Mouse (Mus musculus) heart, adult 2 months (tissue): ENCODE data around the gene Msi1. TPM values are rescaled to one million over a fixed set of nuclear protein-coding genes. Genes with fewer than 3 reads are reported as not detected.
A peak's percentile ranks its signal among the peaks of the same experiment; 100 is the strongest.

Source experiments
- DNase-seq, 2 experiments: peaks; one replicate each; pipeline ENCODE4 v3.0.0; 2021
- H3K27ac ChIP-seq: fragments of 200-600 bp; 2 replicates; pipeline ENCODE4 v1.8.1; 2022
- H3K27me3 ChIP-seq: fragments of 200-500 bp; 2 replicates; pipeline ENCODE4 v1.6.1; 2012; ENCODE audit warnings: mild to moderate bottlenecking, low read length, inconsistent platforms, mixed read lengths; ENCODE audit not compliant: control insufficient read depth, insufficient read depth
- H3K36me3 ChIP-seq: fragments of 200-500 bp; 2 replicates; pipeline ENCODE4 v1.6.1; 2012; ENCODE audit warnings: low read length, inconsistent platforms; ENCODE audit not compliant: control insufficient read depth, insufficient read depth
- H3K4me1 ChIP-seq: fragments of 200-500 bp; 2 replicates; pipeline ENCODE4 v1.6.1; 2011; ENCODE audit warnings: low read length; ENCODE audit not compliant: control insufficient read depth, insufficient read depth
- H3K4me3 ChIP-seq: fragments of 200-600 bp; 2 replicates; pipeline ENCODE4 v1.8.1; 2022
- H3K79me2 ChIP-seq: fragments of 200-500 bp; replicated peaks from 2 replicates; pipeline ENCODE4 v1.6.1; 2012; ENCODE audit warnings: mild to moderate bottlenecking, inconsistent platforms, low read length, moderate library complexity, mixed read lengths; ENCODE audit not compliant: control insufficient read depth, insufficient read depth
- H3K9ac ChIP-seq: fragments of 200-500 bp; 2 replicates; pipeline ENCODE4 v1.6.1; 2012; ENCODE audit warnings: low read depth, mild to moderate bottlenecking, control low read depth, inconsistent platforms, low read length, mixed read lengths
- CTCF ChIP-seq: fragments of 200-600 bp; IDR thresholded peaks from 2 replicates; pipeline ENCODE4 v1.8.1; 2022; ENCODE audit warnings: antibody characterized with exemption, mild to moderate bottlenecking, moderate library complexity
- EP300 ChIP-seq: fragments of 200-500 bp; IDR thresholded peaks from 2 replicates; pipeline ENCODE4 v1.6.1; 2011; ENCODE audit warnings: low read depth, low read length, control low read depth; ENCODE audit not compliant: insufficient read depth
- POLR2A ChIP-seq: fragments of 200-500 bp; IDR thresholded peaks from 2 replicates; pipeline ENCODE4 v1.6.1; 2011; ENCODE audit warnings: mild to moderate bottlenecking, low read depth, low read length, control low read depth; ENCODE audit not compliant: insufficient read depth
- WGBS: fragments of 180-500 bp; shearing (Covaris S2); methylation state at CpG from one replicate; pipeline ENCODE4 v1.1.7; 2018; 5-methylcytosine and 5-hydroxymethylcytosine counted together
- intact Hi-C: fragments of 180-260 bp; cut with DNase I; formaldehyde crosslinking; loops from one replicate; pipeline ENCODE4 v1.15.1; 2025
- polyA plus RNA-seq: library from polyadenylated mRNA; depleted of rRNA; stranded (reverse); fragments of >200 nt; gene quantifications from 2 replicates; pipeline ENCODE4 v1.2.3, GENCODE M21; 2012
- total RNA-seq, 2 experiments: library from RNA; stranded (reverse); gene quantifications; 2 replicates each; pipeline ENCODE4 v1.2.3; 2021

Gene Msi1
- total and polyA plus RNA-seq, 3 experiments, result 0.55 to 0.99 (median 0.61) TPM

DNA sequence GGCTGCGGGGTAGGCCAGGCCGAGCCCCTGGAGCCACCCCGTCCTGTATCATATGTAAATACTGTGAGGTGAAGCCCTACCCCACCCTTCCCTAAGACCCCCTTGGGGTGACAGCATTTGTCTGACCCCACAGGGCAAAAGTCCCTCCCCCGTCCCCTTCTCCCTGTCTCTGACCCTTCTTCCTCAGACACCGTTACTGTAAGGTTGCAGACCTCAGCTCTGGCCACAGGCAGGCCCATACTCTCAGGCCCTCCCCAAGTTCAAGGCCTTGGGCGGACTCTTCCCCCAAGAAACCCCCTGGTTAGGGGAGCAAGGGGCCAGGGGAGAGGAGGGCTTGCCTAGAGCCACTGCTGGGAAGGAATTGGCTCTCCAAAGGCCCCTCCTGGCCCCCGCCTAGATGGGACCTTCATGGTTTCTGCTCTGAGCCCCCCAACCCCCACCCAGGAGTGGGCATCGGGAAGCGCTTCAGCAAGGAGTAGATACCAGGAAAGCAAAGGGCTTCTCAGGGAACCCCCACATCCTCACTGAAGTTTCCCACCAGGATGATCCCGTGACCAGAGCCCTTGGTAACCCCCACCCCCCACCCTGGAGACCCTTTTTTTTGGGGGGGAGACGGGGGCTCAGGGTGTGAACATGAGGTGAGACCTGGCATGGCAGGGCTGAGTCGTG lies 25.2 kb downstream of the Msi1 start:
- intact Hi-C loops, result no loop called here
- Histone ChIP-seq H3K9ac (no peak overlapping the region), H3K36me3 (no peaks in the 10 kb centered on the region), H3K4me1 (no peaks in the 10 kb centered on the region), H3K79me2 (no peaks in the 10 kb centered on the region), H3K4me3 (no peak overlapping the region), H3K27ac (no peak overlapping the region), H3K27me3 (no peaks in the 10 kb centered on the region)
- WGBS, result 86% methylated on average over 12 of the region's 12 CpGs
- no peak for DNase-seq
- TF ChIP-seq EP300 (no peak), CTCF (no peak), POLR2A (no peak)

DNA sequence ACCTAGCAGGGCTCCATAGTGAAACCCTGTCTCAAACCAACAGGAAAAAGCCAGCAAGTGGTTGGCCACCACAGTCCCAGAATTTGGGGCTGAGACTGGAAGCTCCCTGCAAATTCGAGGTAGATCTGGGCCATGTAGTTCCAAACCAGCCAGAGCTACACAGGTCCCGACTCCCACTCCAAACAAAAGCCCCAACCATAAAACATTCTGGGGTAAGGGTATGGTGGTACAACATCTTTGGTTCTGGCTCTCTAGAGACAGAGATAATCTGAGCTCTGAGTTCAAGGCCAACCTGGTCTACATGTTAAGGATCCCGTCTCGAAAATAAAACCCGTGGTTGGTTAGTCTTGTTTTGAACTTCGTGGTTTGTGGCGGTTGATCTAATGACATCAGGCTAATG lies 26.4 kb downstream of the Msi1 start:
- Histone ChIP-seq H3K4me3 (no peak overlapping the region), H3K27me3 (no peaks in the 10 kb centered on the region), H3K4me1 (no peaks in the 10 kb centered on the region), H3K36me3 (no peaks in the 10 kb centered on the region), H3K27ac (no peak overlapping the region), H3K79me2 (no peaks in the 10 kb centered on the region), H3K9ac (no peak overlapping the region)
- DNase-seq, result no peak
- intact Hi-C loops, result no loop called here
- WGBS, result 81% methylated on average over 7 of the region's 7 CpGs
- no peak for TF ChIP-seq CTCF
- TF ChIP-seq POLR2A, result no peak
- no peak for TF ChIP-seq EP300

DNA sequence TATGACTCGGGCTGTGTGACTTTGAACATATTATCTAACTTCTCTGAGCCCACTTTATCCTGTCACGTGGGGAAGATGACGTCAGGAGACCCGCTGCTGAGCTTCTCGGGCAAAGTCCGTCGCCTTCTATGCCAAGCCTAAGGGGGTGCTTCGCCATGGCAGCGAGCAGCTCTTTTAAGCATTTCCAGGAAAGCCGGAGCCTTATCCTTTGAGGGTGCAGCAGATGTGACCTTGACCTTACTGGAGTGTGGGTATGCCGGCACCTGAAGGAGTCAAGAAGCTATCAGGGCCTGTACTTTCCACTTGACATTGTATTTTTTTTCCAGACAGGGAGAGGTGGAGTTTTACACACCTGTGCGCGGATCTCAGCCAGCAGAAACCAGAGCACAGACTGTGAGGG lies 29.5 kb downstream of the Msi1 start:
- Histone ChIP-seq H3K4me1 (no peaks in the 10 kb centered on the region), H3K79me2 (no peaks in the 10 kb centered on the region), H3K27ac (no peak overlapping the region), H3K36me3 (no peaks in the 10 kb centered on the region), H3K27me3 (no peaks in the 10 kb centered on the region), H3K4me3 (no peak overlapping the region), H3K9ac (no peak overlapping the region)
- no peak for TF ChIP-seq POLR2A
- 57% methylated on average over 13 of the region's 13 CpGs for WGBS
- intact Hi-C loops, result no loop called here
- DNase-seq, result no peak

DNA sequence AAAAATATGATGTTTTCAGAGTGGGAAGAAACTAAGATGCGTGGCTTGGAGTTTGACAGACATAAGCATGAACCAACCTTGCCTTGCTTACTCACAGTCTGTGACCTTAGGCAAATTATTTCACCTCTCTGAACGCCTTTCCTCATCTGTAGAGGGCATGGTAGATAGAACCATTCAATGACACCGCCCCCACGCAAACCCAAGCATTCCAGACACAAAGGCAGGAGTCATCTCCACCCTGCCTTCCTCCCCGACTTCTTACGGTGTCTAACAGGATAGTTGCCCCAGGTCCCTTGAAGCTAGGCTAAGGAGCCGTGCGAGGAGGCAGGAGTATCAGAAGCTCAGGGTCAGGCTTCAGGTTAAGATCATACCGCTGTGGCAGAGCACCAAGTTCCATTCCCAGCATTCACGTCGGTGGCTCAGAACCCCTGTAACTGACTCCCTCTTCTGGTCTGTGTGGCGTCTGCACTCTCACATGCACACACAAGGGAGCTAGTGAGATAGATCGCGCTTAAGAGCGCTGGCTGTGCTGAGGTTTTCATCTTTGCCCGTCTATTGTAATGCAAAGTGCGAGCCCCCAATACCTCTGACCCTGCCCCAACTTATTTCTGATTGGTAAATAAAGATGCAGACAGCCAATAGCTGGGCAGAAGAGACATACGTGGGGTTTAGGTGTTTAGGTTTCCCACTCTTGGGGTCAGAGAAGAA lies 35.2 kb downstream of the Msi1 start:
- intact Hi-C loops, result no loop called here
- 76% methylated on average over 18 of the region's 18 CpGs for WGBS
- H3K36me3 ChIP-seq, result no peaks in the 10 kb centered on the region
- no peak overlapping the region for H3K9ac ChIP-seq
- H3K4me1 ChIP-seq, result no peaks in the 10 kb centered on the region
- no peak overlapping the region for H3K4me3 ChIP-seq
- H3K79me2 ChIP-seq, result no peaks in the 10 kb centered on the region
- DNase-seq, result no peak
- TF ChIP-seq EP300, result no peak
- TF ChIP-seq POLR2A, result no peak
- TF ChIP-seq CTCF, result no peak
- no peaks in the 10 kb centered on the region for H3K27me3 ChIP-seq
- no peak overlapping the region for H3K27ac ChIP-seq

DNA sequence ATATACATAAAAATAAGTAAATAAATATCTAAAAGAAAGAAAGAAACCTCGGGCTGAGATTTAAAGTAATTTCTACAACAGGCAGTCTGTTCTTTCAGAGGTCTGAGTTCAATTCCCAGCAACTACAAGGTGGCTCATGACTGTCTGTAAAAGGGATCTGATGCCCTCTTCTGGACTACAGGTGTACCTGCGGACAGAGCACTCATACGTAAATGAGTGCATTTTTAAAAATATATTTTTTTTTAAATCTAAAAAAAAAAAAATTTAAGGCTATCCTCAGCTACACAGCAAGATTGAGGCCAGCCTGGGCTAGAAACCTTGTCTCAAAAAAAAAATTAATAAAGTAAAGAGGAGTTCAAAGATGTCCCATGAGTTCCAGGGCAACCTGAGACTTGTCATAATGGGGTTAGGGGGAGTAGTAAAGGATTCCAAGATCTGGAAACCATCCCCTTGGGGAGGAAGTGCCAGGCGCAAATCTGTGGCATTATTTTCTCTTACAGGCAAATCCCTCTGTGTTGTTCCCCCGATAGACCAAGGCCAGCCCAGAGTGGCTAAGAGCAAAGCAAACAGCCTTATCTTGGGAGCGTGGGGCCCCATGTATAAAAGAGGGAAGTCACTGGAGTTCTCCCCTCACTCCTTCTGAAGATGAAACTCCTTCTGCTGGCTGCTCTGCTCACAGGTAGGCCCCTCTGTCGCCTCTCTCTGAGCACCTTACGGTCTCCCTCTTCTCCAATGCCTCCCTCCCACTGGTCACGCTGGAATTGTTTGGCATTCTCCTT lies 36.4 kb downstream of the Msi1 start, which contains the start of gene Pla2g1b:
Gene Pla2g1b (plus strand): TSS at position 621 of the 779 bp plus-strand sequence.
- Histone ChIP-seq H3K9ac (no peak within 1 kb of the TSS), H3K27me3 (no peaks in the 10 kb centered on the region), H3K79me2 (no peaks in the 10 kb centered on the region), H3K36me3 (no peaks in the 10 kb centered on the region), H3K4me3 (no peak within 1 kb of the TSS), H3K4me1 (no peaks in the 10 kb centered on the region), H3K27ac (no peak within 1 kb of the TSS)
- DNase-seq, result no peak
- intact Hi-C loops, result no loop called here
- WGBS, result 46% methylated on average over 9 of the region's 9 CpGs
- TF ChIP-seq CTCF (peak; percentile 53), EP300 (no peak)

DNA sequence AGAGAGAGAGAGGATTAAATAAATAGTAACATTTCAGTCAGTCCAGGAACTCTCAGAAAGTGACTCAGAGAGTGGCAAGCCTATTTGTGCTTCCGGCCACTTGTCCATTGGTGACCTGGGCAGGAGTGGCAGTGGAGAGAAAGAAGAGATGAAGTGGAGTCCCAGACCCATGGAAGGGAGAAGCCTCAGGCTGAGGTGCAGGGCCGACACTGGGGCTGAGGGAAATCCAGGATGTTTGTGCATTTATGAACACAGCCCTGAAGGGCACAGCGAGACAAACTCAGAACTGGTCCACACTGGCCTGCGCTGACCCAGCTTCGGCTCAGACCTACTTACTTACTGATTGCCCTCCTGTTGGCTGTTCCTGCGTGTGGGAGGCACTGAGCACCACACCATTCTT lies 40.4 kb downstream of the Msi1 start:
- no peaks in the 10 kb centered on the region for H3K27me3 ChIP-seq
- intact Hi-C loops, result no loop called here
- no peak overlapping the region for H3K9ac ChIP-seq
- TF ChIP-seq EP300 (no peak), CTCF (no peak), POLR2A (no peak)
- H3K27ac ChIP-seq, result no peak overlapping the region
- no peaks in the 10 kb centered on the region for H3K36me3 ChIP-seq
- WGBS, result 60% methylated on average over 6 of the region's 6 CpGs
- H3K4me1 ChIP-seq, result no peaks in the 10 kb centered on the region
- H3K79me2 ChIP-seq, result no peaks in the 10 kb centered on the region
- no peak overlapping the region for H3K4me3 ChIP-seq
- no peak for DNase-seq
